Mouse (Mus musculus): ENCODE data around the gene Gm20388.

DNA sequence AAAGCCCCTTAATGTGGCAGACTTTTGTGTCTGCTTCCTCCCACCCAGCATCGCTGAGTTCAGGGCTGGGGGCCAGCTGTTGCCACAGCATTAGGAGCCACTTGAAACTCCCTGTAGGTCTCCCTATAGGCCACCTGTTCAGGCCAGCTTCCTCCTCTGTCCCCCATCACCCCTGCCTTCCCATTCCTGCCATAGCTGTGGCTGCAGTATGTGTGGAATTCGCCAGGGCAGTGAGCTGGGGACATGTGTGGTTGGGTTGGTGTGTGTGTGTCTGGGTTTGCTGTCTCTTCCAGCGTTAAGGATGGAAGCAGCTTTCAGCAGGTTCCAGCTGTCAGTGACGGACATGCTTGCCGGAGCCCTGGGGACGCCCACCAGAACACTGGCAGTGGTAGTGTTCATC is 2125.7 kb downstream of the Gm20388 start:
- TF ChIP-seq CTCF (IDR thresholded peaks at IDR 0.05; ENCODE audit: low read depth, low read length) (no peak), TAL1 (conservative IDR thresholded peaks at IDR 0.05; ENCODE audit: low read depth, low read length) (no peak), POLR2AphosphoS5 (IDR thresholded peaks at IDR 0.05; ENCODE audit: insufficient replicate concordance, low read depth, low read length) (no peak), GATA1 (IDR thresholded peaks at IDR 0.05; ENCODE audit: borderline replicate concordance, low read length) (no peak), GATA2 (IDR thresholded peaks at IDR 0.05; ENCODE audit: borderline replicate concordance, low read depth, low read length) (no peak)

All from G1E (cell line).